Mouse (Mus musculus) c-Kit-positive CD71-negative TER-119-negative erythroid progenitor cells, embryonic 14.5 days (primary cell): Measurements from ENCODE around the gene Gramd4.
"Not testable (repeated sequence)": the region's sequence is repeated elsewhere in the genome, so short reads cannot be mapped to it uniquely, and the experiment has no call there.

Source experiments
- DNase-seq: peaks from one replicate; pipeline ENCODE4 v3.0.0-alpha.2; 2013; ENCODE audit warnings: low read depth

Gramd4 gene

GRCm38 (mm10) chr15:86051152-86051551 is 6.3 kb upstream of the Gramd4 start:
- peak; percentile 68 for DNase-seq

DNA sequence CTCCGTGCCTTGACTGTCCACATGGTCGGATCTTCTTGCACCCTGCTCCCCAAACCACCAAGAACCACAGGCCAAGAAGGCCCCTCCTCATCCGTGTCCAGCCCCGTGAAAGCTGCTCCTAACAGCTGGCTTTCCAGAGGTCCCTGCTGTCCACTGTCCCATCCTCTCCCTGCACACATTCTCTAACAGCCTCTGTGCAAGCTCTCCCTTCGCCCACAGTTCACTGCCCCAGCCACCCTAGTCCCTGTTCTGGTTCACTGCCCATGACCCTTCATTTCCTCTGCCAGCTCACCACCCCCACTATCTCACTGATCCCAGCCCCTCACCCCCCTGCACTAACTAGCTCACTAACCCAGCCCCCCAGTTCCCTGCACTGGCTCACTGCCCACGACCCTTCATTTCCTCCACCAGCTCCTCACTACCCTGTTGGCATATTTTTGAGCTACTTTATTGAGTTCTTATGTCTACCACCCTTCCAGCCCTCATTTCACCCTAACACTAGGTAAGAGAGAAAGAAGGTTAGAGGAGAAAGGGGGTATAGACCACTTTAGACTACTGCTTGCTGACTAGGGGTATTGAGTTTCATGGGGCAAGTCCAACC is 5.5 kb upstream of the Gramd4 start:
- no peak for DNase-seq

GRCm38 (mm10) chr15:86053890-86054536 is 3.5 kb upstream of the Gramd4 start:
- DNase-seq: peak; percentile 84

- not testable (repeated sequence) for DNase-seq
Measured at GRCm38 (mm10) chr15:86054861-86055260, 2.6 kb upstream of the Gramd4 start.

- DNase-seq: no peak
Measured at GRCm38 (mm10) chr15:86056221-86056760, 1.2 kb upstream of the Gramd4 start.

DNA sequence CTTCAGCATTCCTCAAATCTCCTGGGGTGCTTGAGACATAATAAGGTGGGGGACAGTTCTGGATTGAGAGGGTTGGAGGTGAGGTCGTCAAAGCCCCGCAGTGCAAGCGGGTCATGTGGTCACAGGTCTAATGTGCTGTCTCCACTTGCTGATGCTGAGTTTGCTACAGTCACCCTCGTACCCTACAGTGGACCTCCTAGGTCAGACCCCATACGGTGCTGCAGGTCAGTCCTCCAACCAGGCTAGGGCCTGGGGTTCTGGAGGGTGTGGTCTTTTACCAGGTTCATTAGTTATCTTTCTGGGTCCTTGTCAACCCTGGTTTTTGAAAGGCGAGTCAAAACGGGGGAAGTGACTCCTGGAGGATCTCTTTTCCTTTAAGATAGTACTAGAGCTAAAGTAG is 413 bp downstream of the Gramd4 start:
- DNase-seq: no peak

GRCm38 (mm10) chr15:86058394-86058915 is 960 bp downstream of the Gramd4 start:
- DNase-seq: no peak

- DNase-seq: no peak
Measured at GRCm38 (mm10) chr15:86058931-86059834, 1.7 kb downstream of the Gramd4 start.

DNA sequence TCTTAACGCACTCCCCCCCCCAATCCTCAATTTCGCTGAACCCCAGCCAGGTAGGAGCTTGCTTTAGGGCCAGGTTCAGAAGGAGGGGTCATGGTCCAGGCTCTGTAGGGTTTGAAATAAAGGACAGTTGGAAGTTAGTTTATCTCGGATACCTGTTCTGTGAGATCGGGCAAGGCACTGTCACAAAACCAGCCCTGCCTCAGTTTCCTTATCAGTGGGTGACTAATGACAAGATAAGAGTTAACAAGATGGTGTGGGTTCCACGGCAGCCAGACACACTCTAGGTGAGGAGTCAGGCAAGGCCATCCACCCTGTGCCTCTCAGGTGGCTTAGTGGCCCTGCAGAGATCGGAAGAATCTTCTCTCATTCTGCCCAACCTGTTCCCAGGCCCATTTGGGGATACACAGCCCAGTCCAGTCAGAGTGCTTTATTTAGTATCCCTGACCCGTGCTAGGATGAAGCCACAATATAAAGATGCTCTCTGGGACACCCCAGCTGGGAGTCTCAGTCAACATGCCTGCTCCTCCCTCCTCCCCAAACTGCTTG is 2.4 kb downstream of the Gramd4 start:
- no peak for DNase-seq

DNA sequence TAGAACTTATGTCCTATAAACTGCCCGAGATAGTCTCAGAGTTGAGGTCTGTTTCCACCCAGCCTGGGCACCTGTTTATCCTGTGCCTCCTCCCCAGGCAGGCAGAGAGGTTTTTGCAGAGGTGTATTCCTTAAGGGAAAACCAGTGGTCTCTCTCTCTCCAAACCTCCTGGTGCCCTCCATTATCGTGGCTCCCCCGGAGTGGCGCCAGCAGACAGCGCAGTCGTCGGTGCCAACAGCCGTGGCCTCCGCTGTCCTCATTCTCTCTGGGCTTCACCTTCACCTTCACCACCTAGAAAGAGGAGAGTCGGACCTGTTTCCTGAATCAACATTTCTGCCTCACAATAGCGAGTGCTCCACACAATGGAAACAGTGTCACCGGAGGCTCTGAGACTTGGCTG is 3.1 kb downstream of the Gramd4 start:
- DNase-seq: no peak

GRCm38 (mm10) chr15:86061221-86061620 is 3.7 kb downstream of the Gramd4 start:
- no peak for DNase-seq

DNA sequence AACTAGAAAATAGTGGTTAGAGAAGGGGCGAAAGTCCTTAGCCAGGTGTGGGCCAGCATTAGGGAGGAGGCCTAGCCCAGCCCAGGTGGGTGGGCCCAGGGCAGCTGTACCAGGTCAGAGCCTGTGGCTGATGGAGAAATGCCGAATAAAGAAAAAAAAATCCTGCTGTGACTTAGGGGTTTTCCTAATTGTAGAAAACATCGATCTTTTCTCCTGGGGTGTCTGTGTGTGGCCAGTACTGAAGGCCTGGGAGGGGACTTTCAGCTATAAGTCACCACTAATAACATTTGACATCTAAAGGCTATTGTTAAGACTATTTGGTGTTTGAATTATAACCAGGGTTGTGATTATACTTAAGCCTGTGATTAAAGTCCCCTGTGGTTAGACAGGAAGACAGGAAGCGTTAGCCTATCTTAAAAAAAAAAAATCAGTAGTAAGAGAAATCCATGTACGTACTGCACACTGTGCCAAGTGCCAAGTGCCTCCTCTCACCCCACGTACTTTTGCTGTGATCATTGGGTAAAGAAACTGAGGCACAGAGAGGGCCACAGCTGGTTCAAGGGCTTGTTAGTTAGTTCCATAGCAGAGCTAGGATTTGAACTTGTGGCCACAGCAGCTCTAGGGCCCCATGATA is 4.5 kb downstream of the Gramd4 start:
- no peak for DNase-seq

DNA sequence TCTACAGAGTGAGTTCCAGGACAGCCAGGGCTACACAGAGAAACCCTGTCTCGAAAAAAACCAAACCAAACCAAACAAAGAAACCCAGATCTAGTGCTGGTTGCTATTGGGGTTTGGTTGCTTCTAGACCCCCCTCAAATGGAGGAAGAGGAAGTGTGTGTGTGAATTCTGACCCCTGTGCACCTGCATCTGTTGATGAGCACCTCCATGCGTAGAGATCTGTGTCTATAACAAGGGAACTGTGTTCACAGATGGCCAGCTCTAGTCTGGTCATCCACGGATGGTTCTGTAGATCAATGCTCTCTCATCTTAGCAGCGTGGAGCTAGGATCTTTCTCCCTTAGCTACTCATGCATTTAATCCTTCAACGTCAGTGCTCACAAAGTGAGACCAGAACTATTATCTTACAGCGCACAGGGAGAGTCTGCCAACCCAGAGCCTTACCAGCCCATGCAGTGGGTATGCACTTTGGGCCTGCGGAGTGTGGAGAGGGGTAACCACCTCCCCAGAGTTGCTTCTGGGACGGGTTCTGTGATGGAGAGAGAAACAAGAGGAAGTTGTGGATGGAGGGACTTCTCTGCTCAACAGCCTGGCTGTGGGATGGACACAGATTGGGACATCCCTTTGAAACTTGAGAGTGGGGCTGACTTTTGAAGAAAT is 6.8 kb downstream of the Gramd4 start:
- DNase-seq: no peak

DNA sequence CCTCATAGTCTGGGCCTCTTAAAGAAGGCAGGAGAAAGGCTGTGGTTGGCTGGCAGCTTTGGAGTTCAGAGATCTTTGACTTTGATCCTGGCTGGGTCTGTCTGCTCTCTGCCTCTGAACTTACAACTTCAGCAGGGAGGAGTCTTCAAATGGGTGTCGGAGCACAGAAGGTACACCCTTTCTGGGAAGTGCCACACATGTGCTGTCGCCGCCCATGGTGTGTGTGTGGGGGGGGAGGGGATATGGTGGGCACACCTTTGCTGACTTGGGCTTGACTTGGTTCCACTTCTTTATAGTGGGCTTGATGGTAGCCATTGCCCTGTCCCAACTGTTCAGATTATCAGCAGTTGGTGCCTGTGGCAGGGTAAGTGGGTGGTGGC is 7.3 kb downstream of the Gramd4 start:
- no peak for DNase-seq

DNA sequence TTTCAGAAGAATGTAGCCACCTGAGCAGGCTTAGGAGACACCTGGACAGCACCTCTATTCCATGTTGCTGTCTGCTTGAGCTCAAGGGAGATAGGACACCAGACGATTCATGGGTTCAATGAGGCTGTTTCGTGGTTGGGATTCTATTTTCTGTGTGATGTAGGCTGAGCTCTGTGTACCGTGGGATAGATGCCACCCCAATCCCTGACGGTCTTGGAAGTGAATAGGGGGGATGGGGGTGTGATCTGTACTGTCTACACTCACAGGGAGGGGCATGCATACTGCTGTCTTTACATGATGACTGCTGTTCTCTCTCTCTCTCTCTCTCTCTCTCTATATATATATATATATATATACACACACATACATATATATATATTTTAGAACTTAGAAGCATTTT is 7.9 kb downstream of the Gramd4 start:
- no peak for DNase-seq

GRCm38 (mm10) chr15:86066836-86067580 is 9.5 kb downstream of the Gramd4 start:
- no peak for DNase-seq

DNA sequence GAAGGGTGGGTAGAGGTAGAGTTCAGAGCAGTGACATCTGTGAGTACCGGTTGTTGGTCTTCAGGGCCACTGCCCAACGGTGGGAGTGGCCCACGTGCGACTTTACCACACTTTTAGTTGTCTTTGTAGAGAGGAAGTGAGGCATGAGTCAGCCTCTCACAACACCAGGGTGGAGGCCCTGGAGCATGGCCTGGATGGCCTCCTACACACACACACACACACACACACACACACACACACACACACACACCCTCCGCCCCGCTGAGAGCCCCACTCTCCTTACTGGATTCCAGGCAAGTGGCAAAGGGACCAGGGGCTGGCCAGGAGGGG is 10.1 kb downstream of the Gramd4 start:
- no peak for DNase-seq

DNA sequence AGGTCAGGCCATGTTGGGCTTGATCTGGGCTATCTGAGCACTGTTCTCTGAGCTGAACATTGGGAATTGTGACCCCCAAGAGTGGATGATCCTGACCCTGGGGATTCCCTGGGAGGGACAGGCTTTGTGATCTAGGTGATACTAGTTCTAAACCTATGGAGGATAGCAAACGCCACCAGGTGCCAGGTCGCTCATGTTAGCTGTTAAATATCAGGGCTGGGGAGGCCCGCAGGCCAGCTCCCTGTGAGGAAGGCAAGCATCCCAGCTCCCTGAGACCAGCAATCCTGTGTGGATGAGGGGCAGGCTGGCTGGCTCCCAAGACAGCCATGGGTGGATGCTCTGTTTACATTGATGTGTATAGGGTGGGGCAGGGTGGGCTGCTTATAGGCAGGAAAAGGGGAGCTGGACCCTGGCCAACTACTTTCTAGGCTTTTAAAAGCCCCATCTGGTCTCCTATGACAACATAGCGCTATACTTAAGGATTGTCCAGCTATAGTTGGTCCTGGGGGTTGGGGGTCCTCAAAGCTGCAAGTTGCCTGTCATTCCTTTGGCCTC is 10.5 kb downstream of the Gramd4 start:
- DNase-seq: no peak

GRCm38 (mm10) chr15:86069011-86069791 is 11.7 kb downstream of the Gramd4 start:
- DNase-seq: no peak

DNA sequence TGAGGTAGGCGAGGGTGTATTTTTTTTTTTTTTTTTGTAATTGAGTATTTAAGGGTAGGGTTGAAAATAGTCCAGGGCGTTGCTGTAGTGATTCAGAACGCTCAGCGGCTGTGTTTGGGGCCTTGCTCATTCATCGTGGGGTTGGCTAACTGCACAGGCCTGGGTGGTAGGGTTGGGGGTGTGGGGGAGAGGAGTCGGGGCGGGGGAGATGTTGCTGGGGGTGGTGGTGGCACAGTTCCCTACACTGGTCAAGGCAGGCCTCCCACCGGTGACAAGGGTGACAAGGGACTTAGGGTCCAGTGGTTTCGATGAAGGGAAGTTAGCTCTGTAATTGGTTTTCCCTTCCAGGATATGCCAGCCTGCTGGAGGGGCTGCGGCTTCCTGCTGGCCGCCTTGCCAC is 12.9 kb downstream of the Gramd4 start:
- no peak for DNase-seq
